Mouse (Mus musculus): ENCODE data around the gene Nphs1.

- TF ChIP-seq POLR2A (IDR thresholded peaks at IDR 0.05; ENCODE audit: insufficient read depth, low read length) (no peak), EP300 (IDR thresholded peaks at IDR 0.05; ENCODE audit: insufficient read depth, low read depth, low read length) (no peak), CTCF (IDR thresholded peaks at IDR 0.05; ENCODE audit: low read depth, low read length) (no peak)
Observed at GRCm38 (mm10) chr7:30423071-30423641, 35.0 kb upstream of the Nphs1 start.

Data from ES-Bruce4 (cell line).